Mouse (Mus musculus) c-Kit-positive CD71-positive TER-119-negative erythroid progenitor cells, embryonic 14.5 days (primary cell): ENCODE measurements around the gene Astn2.

Experiments used
- DNase-seq: peaks from one replicate; pipeline ENCODE4 v3.0.0-alpha.2; 2013; ENCODE audit warnings: low read depth

Gene Astn2

GRCm38 (mm10) chr4:66404201-66404711, at the start of gene Astn2:
Astn2 (minus strand) TSS chr4:66404611.
- DNase-seq, result no peak

- DNase-seq, result no peak
These were observed 45.7 kb upstream of the Astn2 start for GRCm38 (mm10) chr4:66450115-66450514.

- no peak for DNase-seq
These were observed 26.8 kb upstream of the Astn2 start for GRCm38 (mm10) chr4:66431256-66431655.

- DNase-seq, result no peak
These were observed 21.4 kb upstream of the Astn2 start for GRCm38 (mm10) chr4:66425804-66426203.

GRCm38 (mm10) chr4:66414778-66415177, 10.4 kb upstream of the Astn2 start:
- no peak for DNase-seq

- DNase-seq, result no peak
These were observed 675 bp upstream of the Astn2 start for GRCm38 (mm10) chr4:66405086-66405485.

- DNase-seq, result no peak
These were observed 657 bp downstream of the Astn2 start for GRCm38 (mm10) chr4:66403708-66404200.

- no peak for DNase-seq
These were observed 1.2 kb downstream of the Astn2 start for GRCm38 (mm10) chr4:66403116-66403707.

GRCm38 (mm10) chr4:66402611-66403010, 1.8 kb downstream of the Astn2 start:
- DNase-seq, result no peak

- no peak for DNase-seq
These were observed 3.2 kb downstream of the Astn2 start for GRCm38 (mm10) chr4:66401186-66401681.

- no peak for DNase-seq
These were observed 5.3 kb downstream of the Astn2 start for GRCm38 (mm10) chr4:66399066-66399465.

- DNase-seq, result no peak
These were observed 7.2 kb downstream of the Astn2 start for GRCm38 (mm10) chr4:66397216-66397615.

- DNase-seq, result no peak
These were observed 11.1 kb downstream of the Astn2 start for GRCm38 (mm10) chr4:66393294-66393693.

- no peak for DNase-seq
These were observed 13.9 kb downstream of the Astn2 start for GRCm38 (mm10) chr4:66390480-66390879.

- DNase-seq, result no peak
These were observed 25.8 kb downstream of the Astn2 start for GRCm38 (mm10) chr4:66378586-66378985.

- no peak for DNase-seq
These were observed 33.8 kb downstream of the Astn2 start for GRCm38 (mm10) chr4:66370557-66371071.

GRCm38 (mm10) chr4:66365500-66365899, 38.9 kb downstream of the Astn2 start:
- DNase-seq, result no peak

- no peak for DNase-seq
These were observed 59.8 kb downstream of the Astn2 start for GRCm38 (mm10) chr4:66344632-66345031.

- no peak for DNase-seq
These were observed 67.0 kb downstream of the Astn2 start for GRCm38 (mm10) chr4:66337443-66337842.

GRCm38 (mm10) chr4:66330600-66331285, 73.7 kb downstream of the Astn2 start:
- DNase-seq, result no peak

GRCm38 (mm10) chr4:66321051-66321450, 83.4 kb downstream of the Astn2 start:
- no peak for DNase-seq

- no peak for DNase-seq
These were observed 89.5 kb downstream of the Astn2 start for GRCm38 (mm10) chr4:66314806-66315484.
